Mouse (Mus musculus) liver, adult 2 months (tissue): ENCODE results near the gene Rab5c. TPM values are rescaled to one million over a fixed set of nuclear protein-coding genes. Genes with fewer than 3 reads are reported as not detected.
A peak's percentile ranks its signal among the peaks of the same experiment; 100 is the strongest.

Experiments used
- DNase-seq: peaks from one replicate; pipeline ENCODE4 v3.0.0-alpha.2; 2011; ENCODE audit warnings: low read depth, low spot score; ENCODE audit errors: extremely low read depth
- H3K27ac ChIP-seq: fragments of 200-500 bp; replicated peaks from 2 replicates; pipeline ENCODE4 v1.5.1; 2012; ENCODE audit warnings: low read depth, mild to moderate bottlenecking, control low read depth, inconsistent platforms, low read length; ENCODE audit not compliant: insufficient read depth
- H3K27me3 ChIP-seq: fragments of 200-500 bp; 2 replicates; pipeline ENCODE4 v1.6.1; 2012; ENCODE audit warnings: mild to moderate bottlenecking, moderate library complexity, low read length, inconsistent platforms; ENCODE audit not compliant: control insufficient read depth, insufficient read depth
- H3K36me3 ChIP-seq: fragments of 200-500 bp; 2 replicates; pipeline ENCODE4 v1.6.1; 2012; ENCODE audit warnings: low read length, inconsistent platforms; ENCODE audit not compliant: control insufficient read depth, insufficient read depth
- H3K4me1 ChIP-seq: fragments of 200-500 bp; 2 replicates; pipeline ENCODE4 v1.6.1; 2011; ENCODE audit warnings: low read length; ENCODE audit not compliant: control insufficient read depth, insufficient read depth
- H3K4me3 ChIP-seq: fragments of 200-500 bp; 2 replicates; pipeline ENCODE4 v1.5.1; 2011; ENCODE audit warnings: low read depth, mild to moderate bottlenecking, control low read depth, low read length, moderate library complexity; ENCODE audit not compliant: insufficient read depth
- H3K79me2 ChIP-seq: fragments of 200-500 bp; 2 replicates; pipeline ENCODE4 v1.6.1; 2012; ENCODE audit warnings: inconsistent platforms, mild to moderate bottlenecking, low read length, moderate library complexity; ENCODE audit not compliant: control insufficient read depth, insufficient read depth
- H3K9ac ChIP-seq: fragments of 200-500 bp; 2 replicates; pipeline ENCODE4 v1.6.1; 2012; ENCODE audit warnings: low read depth, mild to moderate bottlenecking, control low read depth, inconsistent platforms, low read length
- CTCF ChIP-seq: fragments of 200-500 bp; IDR thresholded peaks from 2 replicates; pipeline ENCODE4 v1.5.1; 2011; ENCODE audit warnings: low read depth, low read length, control low read depth
- POLR2A ChIP-seq: fragments of 200-500 bp; IDR thresholded peaks from 2 replicates; pipeline ENCODE4 v1.6.1; 2011; ENCODE audit warnings: low read length, control low read depth; ENCODE audit not compliant: insufficient read depth; ENCODE audit errors: extremely low read depth
- WGBS: fragments of 180-500 bp; shearing (Covaris S2); methylation state at CpG from one replicate; pipeline ENCODE4 v1.1.7; 2018; 5-methylcytosine and 5-hydroxymethylcytosine counted together
- polyA plus RNA-seq: library from polyadenylated mRNA; depleted of rRNA; stranded (reverse); fragments of >200 nt; gene quantifications from 2 replicates; pipeline ENCODE4 v1.2.3, GENCODE M21; 2012
- total RNA-seq: library from RNA; depleted of rRNA; stranded (reverse); fragments of >200 nt; gene quantifications from 2 replicates; pipeline ENCODE4 v1.2.3, GENCODE M21; 2014

Rab5c gene
- total and polyA plus RNA-seq, 2 experiments: 71.3 to 149 TPM

GRCm38 (mm10) chr11:100730477-100731205 lies 7.4 kb downstream of the Rab5c start:
- no peak for DNase-seq
- Histone ChIP-seq H3K4me1 (peaks cover 10% of the 10 kb centered on the region), H3K36me3 (peaks cover 4% of the 10 kb centered on the region; the same call in 1 of the 2 replicates), H3K9ac (no peak overlapping the region), H3K27me3 (no peaks in the 10 kb centered on the region), H3K27ac (no peak overlapping the region), H3K4me3 (no peak overlapping the region), H3K79me2 (peaks cover 63% of the 10 kb centered on the region)
- no peak for TF ChIP-seq POLR2A
- TF ChIP-seq CTCF: no peak
- 80% methylated on average over 6 of the region's 6 CpGs for WGBS

DNA sequence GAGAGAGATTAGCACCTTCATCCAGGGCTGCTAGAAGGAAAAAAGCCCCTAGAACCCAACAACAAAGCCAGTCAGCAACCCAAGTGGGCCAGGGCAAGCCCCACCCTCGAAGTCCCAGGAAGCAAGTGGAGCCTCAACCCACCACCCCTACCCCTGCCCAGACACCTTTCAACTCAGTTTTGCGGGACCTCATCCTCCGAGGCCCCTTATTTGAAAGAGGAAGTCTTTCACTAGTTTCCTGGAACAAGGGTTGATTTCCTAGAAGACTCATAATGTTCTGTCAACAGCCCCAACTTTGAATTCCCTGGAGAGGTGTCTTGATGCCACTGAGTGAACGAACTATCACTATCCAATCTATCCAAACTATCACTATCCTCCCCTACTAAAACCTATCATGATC lies 8.0 kb downstream of the Rab5c start:
- Histone ChIP-seq H3K79me2 (peaks cover 56% of the 10 kb centered on the region), H3K36me3 (peaks cover 4% of the 10 kb centered on the region; the same call in 1 of the 2 replicates), H3K4me3 (no peak overlapping the region), H3K9ac (no peak overlapping the region), H3K27ac (no peak overlapping the region), H3K27me3 (no peaks in the 10 kb centered on the region), H3K4me1 (peaks cover 13% of the 10 kb centered on the region)
- 82% methylated on average over 4 of the region's 4 CpGs for whole genome bisulfite sequencing
- no peak for DNase-seq
- no peak for TF ChIP-seq CTCF
- no peak for TF ChIP-seq POLR2A

DNA sequence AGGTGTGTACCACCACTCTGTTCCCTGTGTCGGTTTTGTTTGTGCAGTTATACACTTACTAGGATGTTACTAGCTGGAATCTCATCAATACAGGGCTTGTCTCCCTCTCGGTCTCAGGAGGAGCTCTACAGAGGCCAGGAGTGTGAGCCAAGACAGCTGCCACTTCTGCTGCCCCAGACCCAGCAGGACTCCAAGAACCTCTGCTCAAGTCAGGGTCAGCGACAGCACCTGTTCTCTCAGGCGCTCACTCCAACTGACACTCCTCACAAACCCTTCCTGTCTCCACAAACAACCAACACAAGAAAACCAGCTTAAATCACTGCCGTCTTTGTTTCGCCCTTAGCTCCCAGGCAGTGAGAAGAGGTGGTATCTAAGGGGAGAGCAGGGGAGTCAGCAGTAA lies 9.4 kb downstream of the Rab5c start:
- Histone ChIP-seq H3K36me3 (peaks cover 4% of the 10 kb centered on the region; the same call in 1 of the 2 replicates), H3K27me3 (no peaks in the 10 kb centered on the region), H3K4me3 (no peak overlapping the region), H3K27ac (no peak overlapping the region), H3K4me1 (peaks cover 22% of the 10 kb centered on the region), H3K79me2 (peaks cover 46% of the 10 kb centered on the region), H3K9ac (no peak overlapping the region)
- TF ChIP-seq POLR2A (no peak), CTCF (no peak)
- no peak for DNase-seq
- WGBS: 87% methylated on average over 6 of the region's 6 CpGs

DNA sequence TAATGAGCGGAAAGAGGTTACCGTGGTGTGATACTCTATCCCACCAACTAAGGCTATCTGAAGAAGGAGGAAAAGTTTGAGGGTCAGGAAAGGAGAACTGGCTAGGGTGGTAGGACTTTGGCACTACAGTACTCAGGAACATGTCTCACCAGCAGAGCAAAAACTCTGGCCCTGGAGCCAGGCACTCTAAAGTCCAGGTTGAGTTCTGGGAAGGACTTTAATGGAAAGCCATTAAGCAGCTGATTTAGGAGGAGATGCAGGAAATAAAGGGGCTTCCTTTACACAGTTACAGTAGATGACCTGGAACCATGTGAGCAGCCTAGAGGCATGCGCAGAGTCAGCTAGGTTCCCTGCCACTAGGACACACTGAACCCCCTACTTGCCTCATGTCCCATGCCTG lies 10.8 kb downstream of the Rab5c start:
- DNase-seq: peak; percentile 40
- 0 out of 2 replicates have a peak, but pooled peaks cover 2% of the 10 kb centered on the region for H3K36me3 ChIP-seq

DNA sequence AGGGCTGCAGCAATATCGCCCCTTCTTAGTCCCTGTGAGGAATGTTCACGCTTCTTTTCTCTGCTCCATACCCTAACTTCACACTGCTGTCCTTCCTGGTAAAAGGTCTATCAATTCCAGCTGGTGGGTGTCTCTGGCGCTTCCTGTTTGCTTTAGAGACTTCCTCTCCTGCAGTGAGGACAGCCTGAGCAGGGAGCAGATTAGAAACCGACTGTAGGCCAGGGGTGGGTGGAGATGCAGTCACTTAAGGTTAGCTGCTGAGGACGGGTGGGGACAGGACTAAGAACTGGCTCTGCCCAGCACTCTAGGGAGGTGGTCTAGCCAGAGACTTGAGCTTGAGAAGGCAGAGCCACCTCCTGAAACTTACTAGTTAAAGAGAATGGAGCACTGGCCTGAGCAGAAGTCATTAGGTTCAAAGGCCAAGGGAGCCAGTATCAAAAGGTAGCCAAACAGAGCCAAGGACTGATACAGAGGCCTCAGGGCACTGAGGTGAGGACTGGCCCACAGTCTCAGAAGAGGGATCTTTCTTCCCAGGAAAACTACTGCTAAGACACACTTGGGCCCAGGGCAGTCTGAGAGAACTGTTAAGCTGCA lies 13.0 kb downstream of the Rab5c start:
- H3K4me1 ChIP-seq: peaks cover 32% of the 10 kb centered on the region
- peak overlapping the region; percentile 82 for H3K27ac ChIP-seq
- 36% methylated on average over 5 of the region's 5 CpGs for WGBS
- no peaks in the 10 kb centered on the region for H3K27me3 ChIP-seq
- no peak overlapping the region for H3K4me3 ChIP-seq
- 0 out of 2 replicates have a peak, but pooled peaks cover 2% of the 10 kb centered on the region for H3K36me3 ChIP-seq
- peak overlapping the region; percentile 28; the same call in 1 of the 2 replicates for H3K9ac ChIP-seq
- TF ChIP-seq CTCF (no peak), POLR2A (no peak)
- H3K79me2 ChIP-seq: peaks cover 25% of the 10 kb centered on the region; the same call in 1 of the 2 replicates
- DNase-seq: peak; percentile 61

More for the DNA sequence above, 10.8 kb downstream of the Rab5c start:
- no peak overlapping the region for H3K4me3 ChIP-seq
- TF ChIP-seq POLR2A (no peak), CTCF (no peak)
- H3K27me3 ChIP-seq: no peaks in the 10 kb centered on the region
- WGBS: 85% methylated on average over 3 of the region's 3 CpGs
- no peak overlapping the region for H3K9ac ChIP-seq
- H3K4me1 ChIP-seq: peaks cover 28% of the 10 kb centered on the region
- no peak overlapping the region for H3K27ac ChIP-seq
- peaks cover 42% of the 10 kb centered on the region for H3K79me2 ChIP-seq

GRCm38 (mm10) chr11:100722493-100723028 lies 15.5 kb downstream of the Rab5c start:
- TF ChIP-seq POLR2A: no peak
- TF ChIP-seq CTCF: no peak
- 45% methylated on average over 2 of the region's 2 CpGs for WGBS
- no peak for DNase-seq
- Histone ChIP-seq H3K36me3 (peaks cover 7% of the 10 kb centered on the region), H3K27me3 (no peaks in the 10 kb centered on the region), H3K9ac (no peak overlapping the region), H3K4me1 (peaks cover 33% of the 10 kb centered on the region), H3K79me2 (peaks cover 15% of the 10 kb centered on the region; the same call in 1 of the 2 replicates), H3K27ac (peak overlapping the region; percentile 32), H3K4me3 (no peak overlapping the region)
